Mouse (Mus musculus) lung, postnatal 0 days (tissue): ENCODE measurements around the gene Lrch2.

ENCODE experiments used
- CTCF ChIP-seq: IDR thresholded peaks from 2 replicates; pipeline ENCODE4 v1.5.1; 2016; ENCODE audit warnings: antibody characterized with exemption, mild to moderate bottlenecking
- EP300 ChIP-seq: IDR thresholded peaks from 2 replicates; pipeline ENCODE4 v1.6.1; 2016; ENCODE audit warnings: antibody characterized with exemption, mild to moderate bottlenecking, control low read depth

DNA sequence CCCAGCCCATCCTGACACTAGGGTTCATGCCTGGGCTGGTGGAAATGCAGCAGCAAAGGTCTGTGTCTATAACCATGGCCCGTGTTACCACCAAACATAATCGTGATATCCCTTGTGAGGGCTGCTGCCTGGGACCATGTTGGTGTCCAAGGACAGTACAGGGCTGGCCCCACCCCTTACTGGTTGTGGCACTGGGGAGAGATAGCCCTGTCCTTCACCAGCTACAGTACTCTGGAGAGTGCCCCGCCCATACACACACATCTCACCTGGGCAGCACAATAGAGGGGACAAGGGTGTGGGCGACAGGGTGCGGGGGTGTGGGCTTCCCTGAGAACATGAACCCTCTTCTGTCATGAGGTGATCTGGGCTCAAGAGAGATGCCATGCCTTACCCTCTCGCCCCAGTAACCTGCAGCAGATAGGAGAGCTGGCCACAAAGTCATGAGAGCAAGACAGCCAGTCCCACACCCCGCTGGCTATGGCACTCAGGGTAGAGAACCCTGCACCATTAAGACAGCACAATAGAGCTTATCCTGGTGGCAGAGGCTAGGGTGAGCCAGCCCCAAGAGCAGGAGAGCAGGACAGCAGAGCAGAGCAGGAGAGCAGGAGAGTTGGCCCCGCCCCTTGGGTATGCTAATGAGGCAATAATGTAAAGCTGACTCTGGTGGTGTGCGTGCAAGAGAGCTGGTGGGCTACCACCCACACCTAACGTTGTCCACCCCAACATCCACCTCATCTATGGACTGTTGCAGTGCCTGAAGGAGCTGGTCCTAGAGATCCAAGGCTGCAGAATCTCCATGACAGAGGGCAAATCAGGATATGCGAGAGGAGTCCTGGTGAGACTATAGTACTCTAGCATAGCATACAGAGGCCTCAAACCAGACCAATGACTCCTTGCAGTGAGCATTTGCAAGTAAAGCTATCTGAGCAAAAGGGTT lies 12.7 kb downstream of the Lrch2 start:
- TF ChIP-seq CTCF (no peak), EP300 (no peak)
